Mouse (Mus musculus) B cell, adult 2 months (primary cell): ENCODE results near the gene Aph1c.
"Not testable (repeated sequence)": the region's sequence is repeated elsewhere in the genome, so short reads cannot be mapped to it uniquely, and the experiment has no call there.

Source experiments
- DNase-seq, 2 experiments: peaks; one replicate each; pipeline ENCODE4 v3.0.0; 2022

Gene Aph1c

GRCm38 (mm10) chr9:66825990-66826389 lies 8.5 kb downstream of the Aph1c start:
- peak; percentile 42 to 51 for DNase-seq

- DNase-seq = peak; percentile 23 to 25
Observed at GRCm38 (mm10) chr9:66822255-66822654, 12.3 kb downstream of the Aph1c start.

- no peak for DNase-seq
Observed at GRCm38 (mm10) chr9:66820996-66821395, 13.5 kb downstream of the Aph1c start.

- no peak for DNase-seq
Observed at GRCm38 (mm10) chr9:66813392-66813791, 21.1 kb downstream of the Aph1c start.

GRCm38 (mm10) chr9:66805951-66806350 lies 28.6 kb downstream of the Aph1c start:
- DNase-seq = not testable (repeated sequence)

GRCm38 (mm10) chr9:66801947-66802346 lies 32.6 kb downstream of the Aph1c start:
- no peak for DNase-seq

GRCm38 (mm10) chr9:66796739-66797138 lies 37.8 kb downstream of the Aph1c start, which contains the start of gene Gm10647:
Gm10647 (plus strand) TSS chr9:66797039.
- DNase-seq = no peak

- peak; percentile 91 for DNase-seq
Observed at GRCm38 (mm10) chr9:66795464-66796324, 38.8 kb downstream of the Aph1c start, which contains the start of gene Aph1b. Aph1b (minus strand) TSS chr9:66795490.

GRCm38 (mm10) chr9:66794629-66795463 lies 39.7 kb downstream of the Aph1c start:
- DNase-seq = no peak

GRCm38 (mm10) chr9:66787821-66788220 lies 46.7 kb downstream of the Aph1c start:
- no peak for DNase-seq

- DNase-seq = peak; percentile 46 to 51
Observed at GRCm38 (mm10) chr9:66784552-66784951, 50.0 kb downstream of the Aph1c start.

- no peak for DNase-seq
Observed at GRCm38 (mm10) chr9:66770701-66771100, 63.8 kb downstream of the Aph1c start.

GRCm38 (mm10) chr9:66769275-66769674 lies 65.3 kb downstream of the Aph1c start:
- no peak for DNase-seq

- no peak for DNase-seq
Observed at GRCm38 (mm10) chr9:66768721-66769120, 65.8 kb downstream of the Aph1c start.
